Comparison of ENCODE assay signal across 15 mouse cellular contexts in genomic region chr12:79848539-79848938, GRCm38 (mm10).
DNase-seq lines count a peak whose midpoint lies in the region; ATAC-seq lines count a peak whose summit lies in the region.
"Had no signal": no experiment of that assay in that cellular context is flagged by ENCODE, and none has a peak within 500 bp of the region (broad histone marks: within the 10 kb centered on the region; RNA-seq: fewer than 3 reads in every experiment).

No protein-coding gene starts in this region.

- no peak overlapping the region for H3K4me3 ChIP-seq in kidney, embryonic 15.5 days (replicated peaks)
- H3K4me3 ChIP-seq in embryonic facial prominence, embryonic 12.5 days = no peak overlapping the region
- H3K4me3 ChIP-seq in embryonic facial prominence, embryonic 15.5 days (replicated peaks) = no peak overlapping the region
- no peak overlapping the region for H3K4me3 ChIP-seq in limb, embryonic 15.5 days
- H3K4me3 ChIP-seq: neural tube, embryonic 13.5 days had no signal

- H3K9me3 ChIP-seq in kidney, embryonic 15.5 days (replicated peaks) = no peaks in the 10 kb centered on the region
- H3K9me3 ChIP-seq in embryonic facial prominence, embryonic 12.5 days = no peaks in the 10 kb centered on the region
- no peaks in the 10 kb centered on the region for H3K9me3 ChIP-seq in embryonic facial prominence, embryonic 15.5 days (replicated peaks)
- H3K9me3 ChIP-seq in limb, embryonic 15.5 days = 0 out of 2 replicates have a peak, but pooled peaks cover 4% of the 10 kb centered on the region
- H3K9me3 ChIP-seq: neural tube, embryonic 13.5 days had no signal

- H3K27me3 ChIP-seq in kidney, embryonic 15.5 days = no peaks in the 10 kb centered on the region
- H3K27me3 ChIP-seq in embryonic facial prominence, embryonic 12.5 days = no peaks in the 10 kb centered on the region
- H3K27me3 ChIP-seq in embryonic facial prominence, embryonic 15.5 days = no peaks in the 10 kb centered on the region
- no peaks in the 10 kb centered on the region for H3K27me3 ChIP-seq in limb, embryonic 15.5 days
- H3K27me3 ChIP-seq: neural tube, embryonic 13.5 days had no signal

- peaks cover 68% of the 10 kb centered on the region for H3K4me1 ChIP-seq in kidney, embryonic 15.5 days
- peaks cover 69% of the 10 kb centered on the region for H3K4me1 ChIP-seq in embryonic facial prominence, embryonic 12.5 days
- peaks cover 52% of the 10 kb centered on the region for H3K4me1 ChIP-seq in embryonic facial prominence, embryonic 15.5 days
- peaks cover 54% of the 10 kb centered on the region for H3K4me1 ChIP-seq in limb, embryonic 15.5 days

- no peak for ATAC-seq in kidney, embryonic 15.5 days (replicated peaks; ENCODE audit: low FRiP score)
- no peak for ATAC-seq in embryonic facial prominence, embryonic 12.5 days (ENCODE audit: insufficient number of reproducible peaks, insufficient read depth, low FRiP score, low TSS enrichment)
- ATAC-seq in embryonic facial prominence, embryonic 15.5 days (ENCODE audit: insufficient number of reproducible peaks, low FRiP score, low TSS enrichment, low read depth) = no peak
- ATAC-seq in limb, embryonic 15.5 days (ENCODE audit: insufficient number of reproducible peaks, low FRiP score, low TSS enrichment, low read depth) = no peak
- ATAC-seq in activated CD4-positive, CD25-positive, alpha-beta regulatory T cell, adult 4 months = no peak
- ATAC-seq: CD4-positive, CD25-positive, alpha-beta regulatory T cell, adult 4 months; hindbrain, postnatal 0 days had no signal

- no peak for DNase-seq in kidney, postnatal 36 days
- DNase-seq in ovary, postnatal 14 days (ENCODE audit: low spot score) = no peak
- DNase-seq in adipocyte (ENCODE audit: low spot score) = no peak
- DNase-seq: adrenal gland, postnatal 10 days; cerebellum, adult 8-10 months; heart, adult 18-20 months; right cerebral cortex, postnatal 4 days had no signal

- no peak overlapping the region for H3K9ac ChIP-seq in kidney, embryonic 15.5 days
- no peak overlapping the region for H3K9ac ChIP-seq in embryonic facial prominence, embryonic 12.5 days
- H3K9ac ChIP-seq in embryonic facial prominence, embryonic 15.5 days = no peak overlapping the region
- no peak overlapping the region for H3K9ac ChIP-seq in limb, embryonic 15.5 days
- H3K9ac ChIP-seq: neural tube, embryonic 13.5 days had no signal

- H3K36me3 ChIP-seq in kidney, embryonic 15.5 days = no peaks in the 10 kb centered on the region
- no peaks in the 10 kb centered on the region for H3K36me3 ChIP-seq in embryonic facial prominence, embryonic 12.5 days
- no peaks in the 10 kb centered on the region for H3K36me3 ChIP-seq in embryonic facial prominence, embryonic 15.5 days
- no peaks in the 10 kb centered on the region for H3K36me3 ChIP-seq in limb, embryonic 15.5 days
- H3K36me3 ChIP-seq: neural tube, embryonic 13.5 days had no signal

- WGBS in kidney, embryonic 15.5 days = 37% methylated on average over 13 of the region's 13 CpGs
- 40% methylated on average over 13 of the region's 13 CpGs for WGBS in embryonic facial prominence, embryonic 12.5 days
- WGBS in embryonic facial prominence, embryonic 15.5 days = 42% methylated on average over 13 of the region's 13 CpGs
- WGBS in limb, embryonic 15.5 days = 45% methylated on average over 13 of the region's 13 CpGs

- H3K27ac ChIP-seq in kidney, embryonic 15.5 days = peak overlapping the region; percentile 42
- H3K27ac ChIP-seq in embryonic facial prominence, embryonic 12.5 days = peak overlapping the region; percentile 73
- H3K27ac ChIP-seq in embryonic facial prominence, embryonic 15.5 days (replicated peaks) = peak overlapping the region; percentile 68
- H3K27ac ChIP-seq in limb, embryonic 15.5 days = 0 out of 2 replicates have a peak overlapping the region, but pooled peaks have one; percentile 22
- H3K27ac ChIP-seq: hindbrain, postnatal 0 days; neural tube, embryonic 13.5 days had no signal

- H3K4me2 ChIP-seq in kidney, embryonic 15.5 days = no peak overlapping the region
- H3K4me2 ChIP-seq in embryonic facial prominence, embryonic 12.5 days (replicated peaks) = no peak overlapping the region
- H3K4me2 ChIP-seq in embryonic facial prominence, embryonic 15.5 days (replicated peaks) = no peak overlapping the region
- no peak overlapping the region for H3K4me2 ChIP-seq in limb, embryonic 15.5 days
- H3K4me2 ChIP-seq: neural tube, embryonic 13.5 days had no signal

Comparison
In these comparisons a context has a peak if more than half of its experiments do, and no peak if none do; other contexts are left out.
1. H3K27ac ChIP-seq: peak in every context shown above with its lines; median percentile 73 in embryonic facial prominence, embryonic 12.5 days; 68 in embryonic facial prominence, embryonic 15.5 days; 42 in kidney, embryonic 15.5 days; 22 in limb, embryonic 15.5 days.